Mouse (Mus musculus) bone marrow, adult 2 months (tissue): ENCODE data around the gene Optn.

ENCODE experiments used
- CTCF ChIP-seq: fragments of 200-500 bp; IDR thresholded peaks from 2 replicates; pipeline ENCODE4 v1.5.1; 2011; ENCODE audit warnings: low read length, control low read depth; ENCODE audit not compliant: control insufficient read depth, insufficient read depth
- POLR2A ChIP-seq: fragments of 200-500 bp; IDR thresholded peaks from 2 replicates; pipeline ENCODE4 v1.6.1; 2011; ENCODE audit warnings: low read depth, mild to moderate bottlenecking, control low read depth, low read length, borderline replicate concordance; ENCODE audit not compliant: control insufficient read depth

DNA sequence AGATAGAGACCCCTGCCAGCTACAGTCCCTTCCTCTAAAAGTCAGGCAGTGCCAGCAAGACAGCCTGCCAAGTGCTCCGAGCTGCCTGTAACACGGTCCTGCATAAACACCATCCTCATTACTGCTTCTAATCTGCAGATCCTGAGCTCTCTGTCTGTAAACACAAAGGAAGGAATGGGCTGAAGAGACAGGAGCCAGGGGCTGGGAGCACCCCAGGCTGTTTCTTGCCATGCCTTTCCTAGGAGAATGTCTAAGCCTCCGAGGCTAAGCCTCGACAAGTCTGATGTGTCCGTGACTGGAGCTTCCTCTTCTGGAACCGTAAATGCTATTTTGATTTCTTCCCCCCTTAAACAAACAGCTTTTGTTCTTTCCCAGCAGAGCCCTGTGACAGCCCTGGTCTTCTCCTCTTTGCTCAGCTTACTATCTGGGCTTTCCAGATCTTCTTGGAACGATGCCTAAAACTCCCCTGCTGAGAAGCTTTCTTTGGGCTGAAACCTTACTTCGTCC, 49.0 kb upstream of the Optn start:
- no peak for TF ChIP-seq POLR2A
- TF ChIP-seq CTCF, result no peak
